Mouse (Mus musculus) MEL (cell line): ENCODE results near the gene Shroom1.
A peak's percentile ranks its signal among the peaks of the same experiment; 100 is the strongest.

Experiments used
- BHLHE40 ChIP-seq: IDR thresholded peaks from 2 replicates; pipeline ENCODE4 v1.6.1; 2012; ENCODE audit warnings: low read depth, mild to moderate bottlenecking, inconsistent platforms, low read length, improper control_type of control experiment, borderline replicate concordance
- CTCF ChIP-seq, 3 experiments: IDR thresholded peaks in 2 of 3; conservative IDR thresholded peaks in 1 of 3; 2 replicates each; pipeline ENCODE4 v1.5.1; 2011 to 2012; ENCODE audit warnings: low read length in 3 of 3, low read depth in 2 of 3, mild to moderate bottlenecking in 2 of 3, improper control_type of control experiment in 1 of 3, inconsistent platforms in 1 of 3, mixed read lengths in 1 of 3, moderate library complexity in 1 of 3; ENCODE audit not compliant: control insufficient read depth in 1 of 3, insufficient read depth in 1 of 3, poor library complexity in 1 of 3, severe bottlenecking in 1 of 3
- EP300 ChIP-seq, 2 experiments: IDR thresholded peaks; 2 replicates each; pipeline ENCODE4 v1.6.1; 2011; ENCODE audit warnings: improper control_type of control experiment in 2 of 2, low read length in 2 of 2, low read depth in 1 of 2, mild to moderate bottlenecking in 1 of 2
- MYB ChIP-seq: IDR thresholded peaks from 2 replicates; pipeline ENCODE4 v1.6.1; 2011; ENCODE audit warnings: mild to moderate bottlenecking, low read depth, low read length, improper control_type of control experiment
- NELFE ChIP-seq: IDR thresholded peaks from 2 replicates; pipeline ENCODE4 v1.6.1; 2011; ENCODE audit warnings: low read depth, low read length, improper control_type of control experiment
- NRF1 ChIP-seq: IDR thresholded peaks from 2 replicates; pipeline ENCODE4 v1.6.1; 2014; ENCODE audit warnings: low read depth, mild to moderate bottlenecking, inconsistent platforms, low read length, improper control_type of control experiment, moderate library complexity; ENCODE audit not compliant: poor library complexity, insufficient read depth, severe bottlenecking
- POLR2A ChIP-seq, 2 experiments: IDR thresholded peaks; 2 replicates each; pipeline ENCODE4 v1.6.1; 2011 to 2012; ENCODE audit warnings: low read length in 2 of 2, mild to moderate bottlenecking in 2 of 2, control low read depth in 1 of 2, improper control_type of control experiment in 1 of 2, low read depth in 1 of 2, moderate library complexity in 1 of 2; ENCODE audit not compliant: control insufficient read depth in 1 of 2, insufficient read depth in 1 of 2, poor library complexity in 1 of 2
- POLR2AphosphoS2 ChIP-seq: IDR thresholded peaks from 2 replicates; pipeline ENCODE4 v1.6.1; 2011; ENCODE audit warnings: low read length, improper control_type of control experiment
- RAD21 ChIP-seq: IDR thresholded peaks from 2 replicates; pipeline ENCODE4 v1.6.1; 2011; ENCODE audit warnings: mild to moderate bottlenecking, low read depth, low read length, improper control_type of control experiment
- TAL1 ChIP-seq: IDR thresholded peaks from 2 replicates; pipeline ENCODE4 v1.6.1; 2012; ENCODE audit warnings: mild to moderate bottlenecking, inconsistent platforms, low read length, moderate library complexity, mixed read lengths
- TBP ChIP-seq: IDR thresholded peaks from 2 replicates; pipeline ENCODE4 v1.8.0; 2011; ENCODE audit warnings: low read depth, low read length, improper control_type of control experiment
- UBTF ChIP-seq: IDR thresholded peaks from 2 replicates; pipeline ENCODE4 v1.6.1; 2012; ENCODE audit warnings: low read depth, mild to moderate bottlenecking, inconsistent platforms, low read length, improper control_type of control experiment, moderate library complexity, borderline replicate concordance; ENCODE audit not compliant: insufficient read depth

DNA sequence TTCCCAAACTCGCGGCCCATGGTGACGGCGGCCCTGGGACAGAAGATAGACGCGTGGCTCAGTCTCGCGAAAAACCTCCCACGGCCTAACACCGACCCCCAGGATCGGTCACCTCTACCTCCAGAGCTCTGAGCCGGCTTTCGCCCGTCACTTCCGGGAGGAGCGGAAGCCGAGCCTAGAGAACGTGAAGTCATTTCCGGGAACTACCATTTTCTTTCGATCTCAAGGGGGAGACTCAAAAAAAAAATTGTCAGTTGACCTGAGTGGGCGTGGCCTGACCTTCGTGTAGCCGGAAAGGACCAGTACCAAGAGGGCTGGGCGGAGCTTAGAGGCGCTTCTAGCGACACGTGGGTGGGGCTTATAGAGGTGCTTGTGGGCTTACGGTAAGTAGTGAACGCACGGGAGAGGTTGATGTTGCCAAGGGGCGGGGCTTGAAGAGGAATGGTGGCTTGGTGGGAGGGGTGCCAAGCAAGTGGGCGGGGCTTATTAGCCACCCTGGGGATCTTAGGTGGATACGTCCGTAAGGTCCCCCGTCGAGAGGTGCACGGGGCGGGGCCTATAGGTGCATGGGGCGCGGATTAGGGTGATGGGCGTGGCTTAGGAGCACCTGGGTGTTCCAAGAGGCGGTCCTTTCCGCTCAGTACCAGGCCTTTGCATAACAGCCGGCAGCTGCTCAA, 26.2 kb upstream of the Shroom1 start, which contains the start of the genes Uqcrq and Gdf9:
- TF ChIP-seq CTCF (IDR thresholded peaks at IDR 0.05 in 2 of 3, conservative IDR thresholded peaks at IDR 0.05 in 1 of 3; ENCODE audit: control insufficient read depth in 1 of 3, insufficient read depth in 1 of 3, low read depth in 2 of 3, low read length in 3 of 3, poor library complexity in 1 of 3, severe bottlenecking in 1 of 3) (no peak), POLR2A (IDR thresholded peaks at IDR 0.05; ENCODE audit: control insufficient read depth in 1 of 2, insufficient read depth in 1 of 2, low read depth in 1 of 2, low read length in 2 of 2, poor library complexity in 1 of 2) (peak; percentile 94 to 98), RAD21 (no peak), MYB (peak; percentile 26; the same call in 1 of the 2 replicates), NELFE (peak; percentile 98), TAL1 (no peak), POLR2AphosphoS2 (peak; percentile 90), UBTF (no peak), NRF1 (no peak), EP300 (IDR thresholded peaks at IDR 0.05; ENCODE audit: low read depth in 1 of 2, low read length in 2 of 2) (peak in 1 of 2 experiments; percentile 4; a peak in 1 of 4 replicates), TBP (peak; percentile 96), BHLHE40 (peak; percentile 49; the same call in 1 of the 2 replicates)
